Mouse (Mus musculus): ENCODE measurements around the gene Gap43.

DNA sequence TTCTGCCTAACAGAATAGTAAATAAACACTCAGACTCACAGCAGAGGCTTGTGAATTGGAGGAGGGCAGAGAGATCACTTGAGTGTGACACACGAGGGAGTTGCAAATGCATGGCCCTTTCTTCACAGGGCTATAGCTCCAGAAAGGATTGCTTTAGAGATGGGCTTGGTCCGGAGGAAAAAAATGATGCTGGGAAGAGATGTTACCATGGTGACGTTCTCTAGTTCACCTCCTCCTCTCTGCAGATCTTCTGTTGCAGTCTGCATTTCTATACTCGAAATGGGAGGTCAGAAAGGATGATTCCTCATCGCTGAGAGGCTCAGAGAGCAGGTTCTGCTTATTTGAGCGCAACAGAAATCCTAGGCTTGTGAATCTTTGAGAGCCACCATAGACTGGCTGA lies 29.7 kb upstream of the Gap43 start:
- TF ChIP-seq HCFC1 (IDR thresholded peaks at IDR 0.05; ENCODE audit: low read depth, low read length), result no peak
- no peak for TF ChIP-seq CTCF (conservative IDR thresholded peaks at IDR 0.05 in 1 of 2, IDR thresholded peaks at IDR 0.05 in 1 of 2; ENCODE audit: low read depth in 2 of 2, low read length in 2 of 2)
- TF ChIP-seq ZNF384 (IDR thresholded peaks at IDR 0.05; ENCODE audit: low read depth, low read length), result no peak
- TF ChIP-seq MAX (IDR thresholded peaks at IDR 0.05; ENCODE audit: low read length), result no peak
- TF ChIP-seq NRF1 (IDR thresholded peaks at IDR 0.05; ENCODE audit: low read depth, low read length), result no peak
- no peak for TF ChIP-seq POLR2A (IDR thresholded peaks at IDR 0.05; ENCODE audit: low read depth, low read length)
- TF ChIP-seq USF1 (IDR thresholded peaks at IDR 0.05; ENCODE audit: low read depth, low read length), result no peak
- TF ChIP-seq ETS1 (conservative IDR thresholded peaks at IDR 0.05; ENCODE audit: low read depth, low read length), result no peak
- TF ChIP-seq EP300 (IDR thresholded peaks at IDR 0.05; ENCODE audit: low read length), result no peak
- no peak for TF ChIP-seq ZC3H11A (IDR thresholded peaks at IDR 0.05; ENCODE audit: low read depth, low read length)
- no peak for TF ChIP-seq MEF2A (IDR thresholded peaks at IDR 0.05; ENCODE audit: borderline replicate concordance, low read depth, low read length)
